Mouse (Mus musculus): ENCODE measurements at regions not wholly inside any gene's neighbourhood (a gene's known extent, or its start where the extent isn't known, plus 50 kb on each side); places are given as distances from the start of the nearest gene placed in this dataset.

GRCm38 (mm10) chr13:73207931-73208448 lies 52.3 kb upstream of the Irx4 start:
- H3K27me3 ChIP-seq, result no peaks in the 10 kb centered on the region
- no peak overlapping the region for H3K9ac ChIP-seq
- H3K27ac ChIP-seq (replicated peaks), result no peak overlapping the region
- H3K36me3 ChIP-seq, result no peaks in the 10 kb centered on the region
- no peaks in the 10 kb centered on the region for H3K9me3 ChIP-seq (replicated peaks)
- no peaks in the 10 kb centered on the region for H3K4me1 ChIP-seq
- WGBS, result 86% methylated on average over 3 of the region's 3 CpGs
- no peak overlapping the region for H3K4me3 ChIP-seq (replicated peaks)
- H3K4me2 ChIP-seq (replicated peaks), result no peak overlapping the region
- no peak for ATAC-seq (ENCODE audit: insufficient number of reproducible peaks, low FRiP score, low TSS enrichment, low read depth)
